8 mouse cellular contexts compared by ENCODE assay signal in the genomic region with DNA sequence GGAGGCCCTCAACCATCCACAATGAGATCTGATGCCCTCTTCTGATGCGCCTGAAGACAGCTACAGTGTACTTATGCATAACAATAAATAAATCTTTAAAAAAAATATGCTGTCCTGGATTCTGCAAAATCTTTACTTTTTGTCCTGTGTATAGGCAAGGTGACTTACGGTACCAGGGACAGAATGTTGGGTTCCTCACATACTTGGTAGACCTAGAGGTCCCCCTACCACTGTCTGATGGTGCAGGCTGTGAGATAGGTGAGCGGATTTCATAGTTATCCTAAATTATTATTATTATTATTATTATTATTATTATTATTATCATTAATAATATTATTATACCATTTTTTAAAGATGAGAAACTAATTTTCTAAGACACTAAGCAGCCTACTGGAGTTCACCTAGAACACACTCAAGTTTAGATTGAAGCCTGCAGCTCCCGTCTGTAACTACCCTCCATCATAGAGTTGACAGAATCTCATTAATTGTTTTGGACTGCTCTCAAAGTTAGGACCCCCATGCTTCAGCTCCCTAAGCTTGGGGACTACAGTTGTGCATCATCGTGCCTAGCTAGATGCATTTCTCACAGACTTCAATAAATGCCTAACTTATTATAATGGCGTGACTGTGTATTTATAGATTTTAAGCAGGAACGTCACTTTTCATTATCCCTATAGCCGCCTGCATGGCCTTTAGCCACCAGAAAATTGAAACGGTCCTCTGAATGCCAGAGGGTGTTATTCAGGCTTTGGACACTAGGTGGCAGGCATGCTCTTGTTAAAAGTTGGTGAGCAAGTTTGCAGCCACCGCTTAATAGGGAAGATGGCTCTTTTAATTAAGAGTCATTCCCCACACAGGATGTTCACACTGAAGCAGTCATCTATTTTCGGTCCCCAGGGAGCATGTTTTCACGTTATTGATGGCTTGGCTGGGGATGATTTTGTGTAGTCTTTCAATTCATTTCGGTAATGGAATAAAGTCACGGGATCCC.
A peak's percentile ranks its signal among the peaks of the same experiment; 100 is the strongest.
DNase-seq lines count a peak whose midpoint lies in the region; ATAC-seq and TF ChIP-seq lines count a peak whose summit lies in the region.
"Had no signal": no experiment of that assay in that cellular context is flagged by ENCODE, and none has a peak within 500 bp of the region (broad histone marks: within the 10 kb centered on the region; RNA-seq: fewer than 3 reads in every experiment).

No protein-coding gene starts in this region.

- no peak overlapping the region for H3K27ac ChIP-seq in midbrain, embryonic 11.5 days (ENCODE audit: low read depth, low read length)
- no peak overlapping the region for H3K27ac ChIP-seq in small intestine, adult 2 months (ENCODE audit: insufficient read depth, low read depth, low read length)
- H3K27ac ChIP-seq: limb, embryonic 15.5 days had no signal

- 50% methylated on average over 14 of the region's 14 CpGs for WGBS in midbrain, embryonic 11.5 days
- 43% methylated on average over 14 of the region's 14 CpGs for WGBS in small intestine, adult 2 months

- TF ChIP-seq CTCF in G1E (IDR thresholded peaks at IDR 0.05; ENCODE audit: low read depth, low read length) = peak; percentile 71
- TF ChIP-seq CTCF in small intestine, adult 2 months (IDR thresholded peaks at IDR 0.05; ENCODE audit: extremely low read depth, insufficient read length, insufficient replicate concordance, low read depth, low read length) = peak; percentile 45; the same call in 1 of the 2 replicates

- no peaks in the 10 kb centered on the region for H3K4me1 ChIP-seq in G1E (ENCODE audit: insufficient read depth, low read depth, low read length)
- H3K4me1 ChIP-seq in midbrain, embryonic 11.5 days (ENCODE audit: control insufficient read depth, insufficient read depth, low read length) = no peaks in the 10 kb centered on the region
- no peaks in the 10 kb centered on the region for H3K4me1 ChIP-seq in small intestine, adult 2 months (ENCODE audit: control insufficient read depth, insufficient read depth, insufficient read length, low read length)
- H3K4me1 ChIP-seq: limb, embryonic 15.5 days had no signal

- H3K36me3 ChIP-seq in G1E (replicated peaks) = no peaks in the 10 kb centered on the region
- H3K36me3 ChIP-seq in midbrain, embryonic 11.5 days (ENCODE audit: control insufficient read depth, insufficient read depth, low read length) = no peaks in the 10 kb centered on the region
- no peaks in the 10 kb centered on the region for H3K36me3 ChIP-seq in small intestine, adult 2 months (ENCODE audit: control insufficient read depth, insufficient read depth, low read length)
- H3K36me3 ChIP-seq: limb, embryonic 15.5 days had no signal

- H3K4me2 ChIP-seq in midbrain, embryonic 11.5 days = no peak overlapping the region
- H3K4me2 ChIP-seq: limb, embryonic 15.5 days had no signal

- no peak overlapping the region for H3K4me3 ChIP-seq in G1E (ENCODE audit: low read depth, low read length)
- H3K4me3 ChIP-seq in midbrain, embryonic 11.5 days (ENCODE audit: low read depth, low read length) = no peak overlapping the region
- no peak overlapping the region for H3K4me3 ChIP-seq in small intestine, adult 2 months (ENCODE audit: low read depth, low read length)
- H3K4me3 ChIP-seq: limb, embryonic 15.5 days had no signal

- peak; percentile 15 for ATAC-seq in G1E (ENCODE audit: extremely low read depth, insufficient number of reproducible peaks, low FRiP score, poor library complexity, severe bottlenecking)
- ATAC-seq in hematopoietic stem cell, adult 5-6 weeks (replicated peaks in 1 of 2; ENCODE audit: insufficient read depth in 1 of 2, low FRiP score in 2 of 2, low TSS enrichment in 1 of 2, low read depth in 1 of 2, poor library complexity in 2 of 2, severe bottlenecking in 2 of 2) = peak; percentile 60 to 67; a peak in 3 of 4 replicates
- 0 out of 2 replicates have a peak, but pooled peaks have one; percentile 35 for ATAC-seq in midbrain, embryonic 11.5 days (ENCODE audit: low FRiP score)

- TF ChIP-seq POLR2A in small intestine, adult 2 months (IDR thresholded peaks at IDR 0.05; ENCODE audit: low read depth, low read length) = no peak

- peaks cover 10% of the 10 kb centered on the region for H3K9me3 ChIP-seq in G1E (replicated peaks)
- no peaks in the 10 kb centered on the region for H3K9me3 ChIP-seq in midbrain, embryonic 11.5 days (ENCODE audit: control insufficient read depth, low read length)
- H3K9me3 ChIP-seq: limb, embryonic 15.5 days had no signal

- H3K9ac ChIP-seq in midbrain, embryonic 11.5 days (ENCODE audit: low read length) = no peak overlapping the region
- H3K9ac ChIP-seq: limb, embryonic 15.5 days had no signal

- DNase-seq in G1E (ENCODE audit: low spot score) = peak; percentile 13
- DNase-seq in adrenal gland, adult 2 months = peak; percentile 35
- DNase-seq in embryo, embryonic 11 days = peak; percentile 81
- DNase-seq in left cerebral cortex, adult 11 months (ENCODE audit: low spot score) = peak; percentile 24
- peak; percentile 99 for DNase-seq in midbrain, embryonic 11.5 days (ENCODE audit: low spot score, missing footprints)

- H3K27me3 ChIP-seq in G1E (ENCODE audit: insufficient read depth, low read length) = no peaks in the 10 kb centered on the region
- H3K27me3 ChIP-seq in midbrain, embryonic 11.5 days (ENCODE audit: control insufficient read depth, insufficient read depth, low read length) = no peaks in the 10 kb centered on the region
- no peaks in the 10 kb centered on the region for H3K27me3 ChIP-seq in small intestine, adult 2 months (ENCODE audit: control insufficient read depth, insufficient read depth, low read length)
- H3K27me3 ChIP-seq: limb, embryonic 15.5 days had no signal

Comparison
In these comparisons a context has a peak if more than half of its experiments do, and no peak if none do; other contexts are left out.
1. DNase-seq: peak in every context shown above with its lines; median percentile 99 in midbrain, embryonic 11.5 days; 81 in embryo, embryonic 11 days; 35 in adrenal gland, adult 2 months; 24 in left cerebral cortex, adult 11 months; 13 in G1E.